Mouse (Mus musculus) left cerebral cortex, postnatal 4 days (tissue): ENCODE measurements at regions not wholly inside any gene's neighbourhood (a gene's known extent, or its start where the extent isn't known, plus 50 kb on each side); places are given as distances from the start of the nearest gene placed in this dataset.

Experiments
- DNase-seq: peaks from one replicate; pipeline ENCODE4 v3.0.0-alpha.2; 2022
- intact Hi-C: fragments of 180-260 bp; cut with DNase I; formaldehyde crosslinking; loops from one replicate; pipeline ENCODE4 v1.15.1; 2025

DNA sequence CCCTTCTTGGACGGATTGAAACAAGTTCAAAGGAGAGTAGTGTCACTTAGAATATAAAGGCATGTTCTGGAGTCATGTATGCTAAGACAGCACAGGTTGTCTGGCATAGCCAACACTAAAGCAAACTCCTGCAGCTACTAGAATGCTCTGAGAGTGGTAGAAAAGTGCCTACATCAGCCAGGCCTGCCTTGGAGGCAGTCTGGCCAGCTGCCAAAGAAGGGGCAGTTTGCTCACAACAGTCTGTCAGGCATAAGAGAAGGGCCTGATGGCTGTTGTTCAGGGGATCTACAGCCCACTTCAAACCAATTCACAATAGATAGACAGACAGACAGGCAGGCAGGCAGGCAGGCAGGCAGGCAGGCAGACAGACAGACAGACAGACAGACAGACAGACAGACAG lies 136.5 kb upstream of the Dap start:
- peak; percentile 60 for DNase-seq
- intact Hi-C loops: no loop called here

DNA sequence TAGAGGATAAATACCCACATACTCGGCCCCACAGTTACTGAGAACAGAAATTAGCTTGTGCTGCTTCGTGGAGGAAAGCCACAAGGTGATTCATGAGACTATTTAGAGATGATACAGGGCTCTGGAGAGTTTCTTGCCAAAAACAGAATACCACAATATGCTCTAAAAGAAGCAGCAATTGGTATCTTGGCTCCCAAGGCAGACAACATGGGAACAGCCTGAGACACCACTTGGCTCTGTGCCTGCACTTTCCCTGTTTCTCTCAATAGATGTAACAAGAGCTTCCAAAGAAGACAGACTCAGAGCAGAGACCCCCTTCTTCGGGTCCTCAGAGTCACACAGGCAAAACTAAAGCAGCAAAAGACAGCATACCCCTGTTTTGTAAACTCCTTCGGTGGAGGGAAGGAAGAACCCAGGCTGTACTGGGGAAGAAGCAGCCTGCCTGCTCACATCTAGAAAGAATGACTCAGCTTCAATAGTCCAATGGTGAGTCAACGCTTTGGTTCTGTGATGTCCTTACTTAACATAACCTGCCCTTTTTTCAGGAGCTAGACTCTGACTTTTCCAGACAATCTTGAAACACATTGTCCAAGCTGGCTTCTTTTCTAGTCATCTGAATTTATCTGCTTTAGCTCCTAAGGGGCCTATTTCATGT lies 132.1 kb upstream of the Dap start:
- intact Hi-C loops: no loop called here
- DNase-seq: peak; percentile 76

DNA sequence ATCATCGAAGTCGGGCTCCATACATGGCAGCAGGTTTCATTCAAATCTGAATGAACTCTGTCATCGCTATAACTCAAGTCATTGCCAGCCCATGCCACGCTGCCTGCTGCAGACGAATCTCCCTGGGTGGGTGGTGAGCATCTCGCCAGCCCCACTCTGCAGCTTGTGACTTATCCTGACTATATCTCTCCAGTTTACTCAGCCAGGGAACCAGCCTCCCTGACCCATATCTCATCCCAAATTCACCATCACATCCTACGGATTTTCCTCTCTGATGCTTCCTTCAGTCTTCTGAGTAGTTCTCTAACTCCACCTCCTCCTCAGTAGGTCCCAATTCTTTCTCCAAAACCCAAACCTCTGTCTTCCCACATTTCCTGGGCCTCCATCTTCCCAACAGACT lies 127.9 kb upstream of the Dap start:
- DNase-seq: no peak
- intact Hi-C loops: no loop called here

DNA sequence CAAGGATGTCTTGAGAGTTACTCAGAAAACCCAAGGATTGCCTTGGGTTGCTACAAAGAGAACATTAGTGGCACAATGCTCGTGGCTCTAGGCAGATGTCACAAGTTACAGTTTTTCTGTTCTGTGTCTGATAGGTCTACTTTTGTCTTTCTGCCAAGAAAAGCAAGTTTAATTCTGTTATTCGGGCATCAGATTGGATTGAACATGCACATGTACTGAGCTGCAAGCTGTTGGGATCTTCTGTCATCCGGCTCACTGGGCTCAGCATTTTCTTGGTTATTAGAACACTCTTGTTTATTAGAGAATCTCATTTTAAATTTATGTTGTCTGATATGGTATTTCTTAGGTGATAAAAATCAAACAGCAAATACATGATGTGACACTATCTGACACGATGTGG lies 126.8 kb upstream of the Dap start:
- intact Hi-C loops: no loop called here
- DNase-seq: no peak

DNA sequence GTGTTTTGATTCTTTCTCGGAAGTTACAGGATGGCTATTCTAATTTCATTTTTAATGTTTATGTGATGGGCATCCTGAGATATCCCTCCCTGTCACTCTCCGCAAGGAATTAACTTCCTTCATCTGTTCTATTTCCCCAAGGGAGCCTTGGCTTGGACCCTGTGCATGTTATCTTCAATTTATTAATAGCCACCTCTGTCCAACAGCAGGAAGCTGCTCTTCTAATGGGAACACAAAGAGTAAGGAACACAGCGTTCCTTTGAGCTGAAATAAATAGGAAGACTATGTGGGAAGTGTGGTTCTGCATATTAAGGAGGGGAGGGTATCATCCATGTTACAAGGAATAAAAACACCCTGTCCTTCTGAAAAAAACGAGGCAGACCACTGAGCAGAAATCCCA lies 119.4 kb upstream of the Dap start:
- intact Hi-C loops: no loop called here
- no peak for DNase-seq

DNA sequence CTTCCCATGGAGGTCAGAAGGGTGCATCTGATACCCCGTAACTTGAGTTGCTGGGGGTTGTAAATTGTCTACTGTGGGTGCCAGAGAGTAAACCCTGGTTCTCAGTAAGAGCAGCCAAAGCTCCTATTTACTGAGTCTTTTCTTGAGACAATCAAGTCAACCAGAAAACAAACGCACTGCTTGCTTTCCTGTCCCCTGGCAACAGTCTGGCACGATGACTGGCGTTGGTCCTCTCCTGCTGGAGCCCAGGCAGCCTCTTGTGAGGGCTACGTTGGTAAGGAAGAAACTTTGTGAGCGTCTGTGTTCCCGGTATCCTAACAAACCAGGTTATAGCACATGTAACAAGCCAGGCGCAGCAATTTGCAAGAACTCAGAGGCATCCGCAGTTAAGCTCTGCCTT lies 117.2 kb upstream of the Dap start:
- intact Hi-C loops: no loop called here
- peak; percentile 48 for DNase-seq

DNA sequence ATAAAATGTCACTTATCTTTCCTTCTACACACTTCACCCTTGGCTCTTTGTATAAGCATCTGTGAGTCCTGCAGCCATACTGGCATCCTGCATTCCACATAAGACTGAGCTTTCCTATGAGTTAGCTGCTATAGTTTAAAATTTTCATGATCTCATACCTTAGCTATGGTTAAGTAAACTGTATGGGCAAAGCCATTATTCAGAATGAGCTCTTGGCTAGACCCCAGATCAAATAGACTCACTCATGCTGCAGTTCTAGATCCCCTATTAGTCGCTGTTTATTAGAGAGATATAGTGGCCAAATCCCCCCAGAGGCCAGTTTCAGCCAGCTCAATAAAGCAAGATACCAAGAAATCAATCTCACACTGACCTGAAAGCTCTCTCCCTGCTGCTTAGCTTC lies 110.9 kb upstream of the Dap start:
- intact Hi-C loops: no loop called here
- no peak for DNase-seq

DNA sequence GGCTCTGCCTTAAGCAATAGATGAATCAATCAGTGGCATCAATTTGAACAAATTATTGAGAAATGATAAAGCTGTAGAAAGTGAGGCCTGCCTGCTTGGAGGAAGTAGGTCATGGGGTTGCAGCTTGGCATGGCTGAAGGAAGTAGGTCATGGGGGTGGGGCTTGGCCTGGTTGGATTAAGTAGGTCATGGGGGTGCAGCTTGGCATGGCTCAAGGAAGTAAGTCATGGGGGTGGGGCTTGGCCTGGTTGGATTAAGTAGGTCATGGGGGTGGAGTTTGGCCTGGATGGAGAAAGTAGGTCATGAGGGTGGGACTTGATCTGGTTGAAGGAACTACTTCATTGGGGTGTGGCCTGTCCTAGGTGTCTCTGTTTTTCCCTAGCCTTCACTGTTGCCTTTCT lies 106.8 kb upstream of the Dap start:
- intact Hi-C loops: no loop called here
- DNase-seq: no peak

DNA sequence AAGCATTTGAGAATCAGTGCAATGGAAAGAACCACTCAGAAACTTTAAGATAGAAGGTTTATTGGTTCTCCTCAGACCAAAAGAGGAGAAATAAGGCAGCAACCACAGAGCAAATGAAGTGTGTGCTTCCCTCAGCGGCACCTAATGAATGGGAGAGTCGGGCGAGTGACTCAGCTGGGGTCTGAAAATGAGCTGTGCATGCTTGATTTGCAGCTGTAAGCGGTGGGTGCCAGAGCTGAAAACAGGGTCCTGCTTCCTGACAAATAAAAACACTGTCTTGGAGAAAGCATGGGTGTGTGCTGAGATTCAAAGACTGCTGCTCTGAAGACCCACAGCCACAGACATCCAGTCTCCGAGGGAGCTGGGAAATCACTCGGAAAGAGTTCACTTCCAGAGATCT lies 104.0 kb upstream of the Dap start:
- DNase-seq: no peak
- intact Hi-C loops: no loop called here

DNA sequence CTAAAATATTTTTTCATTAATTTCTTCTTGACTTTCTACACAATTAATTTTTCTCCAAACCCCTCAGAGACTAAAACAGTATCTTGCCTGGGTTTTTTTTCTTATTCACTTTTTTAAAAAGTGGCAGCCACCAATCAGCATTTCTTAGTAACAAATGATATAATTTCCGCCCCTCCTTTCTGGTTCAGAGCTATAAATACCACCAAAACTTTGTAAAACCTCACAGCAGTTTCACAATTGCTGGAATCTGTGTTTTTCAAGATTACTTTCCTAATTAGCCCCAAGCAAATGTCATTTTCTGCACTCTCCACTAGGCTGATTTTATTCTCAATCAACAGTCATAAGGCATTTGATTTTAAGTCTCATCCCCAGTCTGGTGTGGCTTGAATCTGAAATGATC lies 98.3 kb upstream of the Dap start:
- intact Hi-C loops: no loop called here

DNA sequence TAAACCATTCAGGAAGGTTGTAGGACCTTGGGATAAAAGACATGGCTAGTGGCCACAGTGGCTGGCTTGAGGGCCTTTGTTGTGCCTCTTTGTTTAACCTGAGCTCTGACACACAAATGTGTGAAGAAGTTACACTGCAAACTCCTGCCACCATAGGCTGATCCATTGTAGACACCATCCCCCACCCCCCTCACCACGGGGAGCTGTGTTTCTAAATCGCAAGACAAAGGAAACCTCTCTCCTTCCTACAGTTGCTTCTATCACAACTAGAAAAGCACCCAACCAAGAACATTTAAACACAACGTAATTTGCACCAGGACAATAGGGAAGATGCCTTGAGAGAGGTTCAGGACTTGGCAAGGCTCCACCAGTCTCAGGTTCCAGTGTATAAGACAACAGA lies 97.1 kb upstream of the Dap start:
- no peak for DNase-seq
- intact Hi-C loops: no loop called here

More for the DNA sequence above, 98.3 kb upstream of the Dap start:
- no peak for DNase-seq

DNA sequence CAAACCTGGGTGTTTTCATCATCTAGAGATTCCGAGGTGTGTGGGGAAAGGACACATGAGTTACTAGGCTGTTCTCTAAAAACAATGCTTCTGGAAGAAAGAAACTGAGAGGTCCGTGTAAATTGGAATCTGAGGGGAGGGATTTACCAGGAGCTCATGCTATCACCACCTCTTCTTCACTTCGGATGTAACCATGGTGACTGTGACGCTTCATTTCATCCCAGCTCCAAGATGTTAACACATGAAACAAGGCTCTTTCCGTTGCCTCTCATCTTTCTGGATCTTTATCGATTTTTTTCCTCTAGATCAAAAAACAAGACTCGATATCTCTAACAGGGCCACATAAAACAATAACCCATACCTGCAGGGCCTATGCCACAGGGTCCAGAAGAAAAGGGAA lies 89.2 kb upstream of the Dap start:
- intact Hi-C loops: no loop called here
- no peak for DNase-seq

DNA sequence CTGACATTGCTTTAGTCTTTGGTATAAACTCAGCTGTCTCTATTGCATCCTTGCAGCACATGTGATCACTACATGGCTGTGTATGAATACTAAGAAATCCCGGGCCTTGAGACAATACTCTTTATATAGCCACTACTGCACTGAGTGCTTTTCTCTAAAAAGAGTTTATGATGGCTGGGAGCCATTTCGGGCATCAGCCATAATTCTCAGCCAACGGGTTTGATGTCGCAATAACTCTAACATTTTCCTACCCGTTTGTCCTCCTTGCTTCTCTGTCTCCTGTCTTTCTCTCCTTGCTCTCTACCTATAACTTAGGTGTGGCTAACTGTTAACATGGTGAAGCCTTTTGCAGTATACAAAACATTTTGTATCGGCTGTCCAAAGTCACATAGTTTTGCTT lies 85.5 kb upstream of the Dap start:
- intact Hi-C loops: no loop called here

DNA sequence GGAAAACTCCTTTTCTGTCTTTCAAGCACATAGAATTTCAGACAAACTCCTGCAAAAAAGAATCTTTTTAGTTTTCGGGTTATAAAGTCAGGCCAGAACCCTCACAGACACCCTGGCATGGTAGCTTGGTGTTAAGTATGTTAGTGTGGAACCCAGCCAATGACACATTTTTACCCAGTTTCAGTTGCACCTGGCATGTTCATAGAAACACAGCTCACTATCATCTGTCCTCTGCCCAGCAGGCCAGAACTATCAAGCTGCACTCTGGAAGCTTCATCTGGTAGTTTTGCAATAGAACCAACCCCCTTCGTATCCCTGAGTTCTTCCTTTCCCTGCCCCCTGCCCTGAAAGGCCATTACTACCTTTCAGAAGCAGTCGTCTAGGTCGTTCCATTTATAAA lies 82.4 kb upstream of the Dap start:
- intact Hi-C loops: no loop called here
- no peak for DNase-seq

More for the DNA sequence above, 85.5 kb upstream of the Dap start:
- DNase-seq: no peak

DNA sequence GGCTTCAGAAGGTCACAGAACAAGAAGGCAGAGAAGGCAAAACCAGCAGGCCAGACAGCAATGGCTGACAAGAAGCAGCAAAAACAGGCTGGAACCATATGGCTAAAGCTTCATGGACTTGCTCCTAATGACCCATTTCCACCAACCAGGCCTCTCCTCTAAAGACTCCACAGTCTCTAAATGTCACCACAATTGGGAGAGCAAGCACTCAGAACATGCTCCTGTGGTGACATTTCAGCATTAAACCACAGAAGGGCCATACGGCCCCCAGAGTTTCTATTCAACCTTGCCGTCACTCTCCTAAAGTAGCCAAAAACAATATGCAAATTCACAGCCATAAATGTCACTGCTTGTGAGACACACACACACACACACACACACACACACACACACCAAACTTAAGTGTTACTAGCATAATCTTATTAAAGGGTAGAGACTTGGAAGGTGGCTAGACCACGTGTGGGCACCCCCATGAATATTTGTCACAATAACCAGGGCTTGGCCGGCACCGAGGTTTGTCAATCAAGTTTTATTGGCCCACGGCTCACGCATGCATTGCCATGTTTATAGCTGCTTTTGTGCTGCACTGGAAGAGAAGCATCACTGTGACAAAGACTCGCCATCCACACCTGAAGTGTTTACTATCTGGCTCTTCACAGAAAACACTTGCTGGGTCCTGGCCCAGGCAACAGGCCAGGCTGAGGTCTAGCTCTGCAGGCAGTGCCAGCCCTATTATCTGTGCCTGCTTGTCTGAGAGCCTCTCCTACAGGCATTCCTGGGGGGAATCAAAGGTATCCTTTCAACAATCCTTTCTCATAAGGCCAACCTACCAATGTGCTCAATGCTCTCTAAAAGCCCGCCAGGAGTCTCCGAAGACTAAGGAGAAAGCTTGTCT lies 75.6 kb upstream of the Dap start:
- intact Hi-C loops: no loop called here
- DNase-seq: no peak

DNA sequence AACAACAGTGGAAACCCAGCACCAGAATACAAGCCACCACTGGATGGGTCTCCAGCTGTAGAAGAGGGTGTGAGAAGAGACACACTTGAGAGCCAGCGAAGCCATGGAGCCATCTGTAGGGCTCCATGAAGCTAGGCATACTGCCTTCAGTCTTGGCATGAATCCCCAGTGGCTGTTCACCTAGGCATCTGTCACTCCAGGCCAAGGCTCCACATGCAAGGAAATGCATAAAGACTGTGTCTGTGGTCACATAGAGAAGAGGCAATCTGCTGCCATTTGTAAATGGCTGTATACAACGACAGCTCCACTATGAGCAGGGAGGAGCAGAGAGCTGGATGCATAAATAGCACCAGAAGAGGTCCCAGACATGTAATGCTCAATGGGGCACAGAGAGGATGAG lies 74.3 kb upstream of the Dap start:
- intact Hi-C loops: no loop called here
- peak; percentile 43 for DNase-seq

DNA sequence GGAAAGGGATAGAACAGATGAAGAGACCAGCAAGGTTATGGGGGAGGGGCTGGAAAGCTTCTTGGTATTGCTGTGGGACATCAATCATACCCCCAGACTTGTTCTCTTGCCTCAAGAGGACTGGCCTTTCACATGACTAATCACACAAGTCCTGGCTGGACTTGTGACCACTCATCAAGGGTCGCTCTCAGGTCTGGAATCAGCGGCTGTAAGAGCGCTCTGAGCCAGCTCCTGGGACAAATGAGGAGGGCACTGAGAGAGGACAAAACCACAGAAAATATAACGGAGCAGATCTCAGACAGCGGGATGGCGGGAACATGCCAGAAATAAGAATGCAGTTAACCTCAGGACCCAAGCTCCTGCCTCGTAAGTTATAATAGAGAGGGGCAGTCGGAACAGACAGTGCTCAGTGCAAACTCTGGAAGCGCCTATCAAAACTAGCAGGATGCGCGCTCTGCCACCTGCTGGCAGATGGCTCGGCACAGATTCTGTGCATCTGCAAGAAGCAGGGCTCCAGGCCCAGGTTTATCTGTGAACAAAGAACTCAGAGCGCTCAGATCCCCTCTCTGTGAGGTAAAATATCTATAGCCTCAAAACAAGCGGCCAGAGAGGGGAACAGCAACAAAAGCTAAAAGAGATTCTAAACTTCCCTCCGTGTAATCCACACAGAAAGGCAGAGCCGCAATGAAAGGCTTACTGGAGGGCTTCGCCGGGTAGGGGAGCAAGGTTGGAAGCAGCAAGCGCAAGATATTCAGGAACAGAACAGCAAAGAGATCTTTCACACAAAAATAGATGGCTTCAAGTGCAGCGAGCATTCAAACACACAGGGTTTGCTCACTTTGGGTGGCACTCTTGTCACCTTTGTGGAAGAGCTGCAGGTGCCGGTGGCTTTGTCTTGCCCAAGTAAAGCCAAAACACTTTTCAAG lies 73.3 kb upstream of the Dap start:
- intact Hi-C loops: no loop called here
- peak; percentile 82 for DNase-seq

DNA sequence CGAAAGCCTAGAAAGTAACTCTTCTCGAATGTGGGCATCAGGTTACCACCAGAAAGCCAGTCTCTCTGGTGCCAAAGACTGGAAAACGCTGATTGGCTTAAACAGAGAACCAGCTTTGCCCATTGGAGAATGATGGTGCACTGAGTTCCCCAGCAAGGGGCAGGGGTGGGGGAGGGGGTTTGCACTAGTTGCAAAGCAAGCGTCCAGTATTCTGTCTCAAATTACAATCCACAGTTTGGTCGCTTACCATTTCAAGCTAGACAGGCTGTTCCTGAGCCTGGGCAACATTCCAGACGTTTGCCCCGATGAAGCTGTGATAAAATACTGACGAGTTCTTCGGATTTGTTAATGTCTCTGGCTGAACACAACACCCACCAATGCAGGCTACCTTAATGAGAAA lies 69.0 kb upstream of the Dap start:
- peak; percentile 17 for DNase-seq
- intact Hi-C loops: no loop called here

DNA sequence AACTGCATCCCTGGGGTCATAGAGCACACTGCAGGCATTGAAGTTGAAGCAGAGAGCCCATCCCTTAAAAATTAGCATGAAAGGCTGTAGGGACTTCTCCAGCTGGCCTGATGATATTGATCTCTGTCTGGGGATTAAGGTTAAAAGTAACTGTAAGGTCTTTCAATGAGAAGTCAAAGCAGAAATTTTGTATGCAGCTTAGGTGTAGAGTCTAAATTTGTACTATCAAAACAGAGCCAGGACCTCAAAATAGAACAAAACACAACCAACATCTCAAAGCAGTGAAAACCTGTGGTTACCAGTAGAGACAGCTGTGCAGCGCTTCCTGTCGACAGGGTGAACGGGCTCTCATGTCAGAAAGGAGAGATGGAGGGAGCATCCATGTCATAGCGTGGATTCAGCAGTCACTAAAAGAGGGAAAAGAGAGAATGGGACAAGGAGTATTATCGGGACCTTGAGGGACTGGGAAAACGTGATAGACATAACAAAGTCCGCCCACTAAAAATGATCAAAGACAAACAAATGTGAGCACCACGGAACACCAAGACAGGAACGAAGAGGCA lies 57.5 kb upstream of the Dap start:
- intact Hi-C loops: no loop called here
- DNase-seq: no peak

DNA sequence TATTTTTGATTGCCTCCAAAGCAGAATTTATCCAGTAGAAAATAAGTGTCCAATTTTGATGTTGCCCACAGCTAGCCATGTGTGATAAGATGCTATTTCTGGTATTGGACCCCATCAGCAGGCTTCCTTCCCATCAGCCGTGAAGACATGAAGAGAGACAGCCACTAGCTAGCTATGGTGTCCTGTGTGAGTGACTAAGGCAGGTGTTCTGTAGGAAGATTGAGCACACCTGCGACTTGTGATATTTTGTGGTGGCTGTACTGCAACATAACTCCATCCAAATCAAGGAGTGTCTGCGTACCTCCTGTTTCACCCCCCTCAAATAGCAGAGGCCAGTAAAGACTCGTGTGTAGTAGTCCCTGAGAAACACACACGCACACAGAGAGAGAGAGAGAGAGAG lies 56.6 kb upstream of the Dap start:
- DNase-seq: no peak
- intact Hi-C loops: no loop called here

DNA sequence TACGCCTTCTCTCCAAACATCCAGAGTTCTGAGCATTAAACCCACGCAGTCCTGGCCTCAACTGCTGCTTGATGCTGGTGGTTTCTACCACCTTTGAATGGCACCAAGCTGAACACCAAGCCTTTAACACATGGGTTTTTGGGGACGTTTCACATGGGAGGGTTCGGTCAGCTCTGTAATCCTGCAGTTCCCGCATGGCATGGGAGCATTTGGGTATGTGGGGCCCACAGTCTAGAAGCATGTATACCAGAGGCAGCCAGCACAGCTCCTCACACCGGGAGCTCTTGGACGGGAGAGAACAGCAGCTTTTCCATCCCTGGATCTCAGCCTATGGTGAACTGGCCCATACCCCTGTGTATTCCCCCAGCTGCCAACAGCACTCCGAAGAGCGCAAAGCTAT lies 55.9 kb upstream of the Dap start:
- intact Hi-C loops: no loop called here
- no peak for DNase-seq
